Mouse (Mus musculus) layer of hippocampus, postnatal 36 days (tissue): ENCODE data around the gene Bcl10. TPM values are rescaled to one million over a fixed set of nuclear protein-coding genes. Genes with fewer than 3 reads are reported as not detected.
"Not testable (repeated sequence)": the region's sequence is repeated elsewhere in the genome, so short reads cannot be mapped to it uniquely, and the experiment has no call there.

Source experiments
- DNase-seq, 2 experiments: peaks; one replicate each; pipeline ENCODE4 v3.0.0; 2022
- total RNA-seq, 2 experiments: library from RNA; stranded (reverse); gene quantifications; 2 replicates each; pipeline ENCODE4 v1.2.3; 2021

The Bcl10 gene
- total RNA-seq, 2 experiments from 2014 or later, result 12.0 to 12.8 TPM

DNA sequence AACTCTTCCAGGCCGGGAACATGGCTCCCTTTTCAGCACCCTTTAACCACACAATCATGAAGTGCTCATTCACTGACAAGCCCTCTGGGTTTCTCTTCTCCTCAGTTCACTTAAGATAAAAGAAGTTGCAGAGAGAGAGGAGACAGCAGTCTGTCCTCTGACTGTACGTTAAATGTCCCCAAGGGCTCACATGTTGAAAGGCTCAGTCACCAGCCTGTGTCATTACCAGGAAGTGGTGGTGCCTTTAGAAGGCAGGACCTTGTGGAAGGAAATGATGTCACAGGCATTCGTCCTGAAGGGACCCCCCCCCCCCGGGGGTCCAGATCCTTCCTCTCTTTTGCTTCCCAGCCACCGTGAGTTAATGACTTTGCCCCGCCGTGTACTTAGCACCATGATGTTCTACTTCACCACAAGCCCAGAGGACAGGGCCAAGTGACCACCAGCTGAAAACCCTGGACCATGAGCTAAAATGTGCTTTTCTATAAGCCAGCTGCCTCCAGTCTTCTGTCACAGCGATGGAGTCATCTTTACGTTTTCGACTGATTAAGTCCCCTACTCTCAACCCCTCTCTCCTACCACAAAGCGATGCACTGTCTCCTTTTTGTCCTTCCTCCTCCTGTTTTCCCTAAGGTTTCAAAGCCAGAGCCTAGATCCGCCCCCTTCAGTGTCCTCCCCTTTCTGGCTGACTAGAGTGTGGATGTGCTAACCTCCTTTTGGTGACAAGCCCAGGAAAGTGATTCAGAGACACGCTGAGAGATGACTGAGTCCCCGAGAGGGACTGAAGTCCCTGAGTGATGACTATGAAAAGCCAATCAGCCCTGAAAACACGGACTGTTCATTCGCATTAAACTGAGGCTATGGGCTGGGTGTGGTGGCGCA is 28.9 kb downstream of the Bcl10 start:
- DNase-seq, result no peak

DNA sequence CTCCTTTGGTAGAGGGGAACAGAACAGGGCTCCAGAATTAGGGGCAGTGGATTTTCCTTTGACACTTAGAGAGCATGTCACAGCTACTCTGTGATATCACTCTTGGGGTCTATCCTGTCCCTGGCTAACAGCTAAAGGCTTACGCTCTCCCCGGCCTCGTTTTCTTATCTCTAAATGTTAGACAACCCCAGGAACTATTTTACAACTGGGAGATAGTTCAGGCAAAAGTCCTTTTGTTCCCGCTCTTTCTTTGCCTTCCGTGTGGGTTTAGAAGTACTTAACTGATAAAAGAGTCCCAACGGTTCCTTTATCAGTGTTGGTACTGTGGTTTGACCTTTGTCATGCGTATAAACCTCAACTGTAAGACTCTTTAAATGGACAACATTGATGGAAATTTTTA is 30.3 kb downstream of the Bcl10 start:
- no peak for DNase-seq

DNA sequence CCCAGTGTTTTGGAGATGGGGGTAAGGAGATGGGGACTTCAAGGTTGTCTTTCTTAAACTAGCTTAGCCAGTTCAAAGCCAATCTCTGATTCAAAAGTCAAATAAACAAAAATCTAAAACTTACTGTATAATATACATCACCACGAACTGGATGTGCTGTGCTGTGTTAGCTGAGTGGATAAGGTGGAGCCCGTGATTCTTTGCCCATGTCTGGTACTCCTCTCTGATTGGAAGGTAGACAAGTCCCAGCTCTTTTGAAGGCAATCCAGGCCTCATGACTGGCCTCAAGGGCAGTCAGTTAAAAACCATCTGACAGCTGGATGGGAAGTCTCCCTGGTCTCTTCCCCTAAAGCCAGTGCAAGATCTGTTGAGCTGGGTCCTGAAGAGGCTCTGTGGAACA is 30.8 kb downstream of the Bcl10 start:
- DNase-seq, result no peak

DNA sequence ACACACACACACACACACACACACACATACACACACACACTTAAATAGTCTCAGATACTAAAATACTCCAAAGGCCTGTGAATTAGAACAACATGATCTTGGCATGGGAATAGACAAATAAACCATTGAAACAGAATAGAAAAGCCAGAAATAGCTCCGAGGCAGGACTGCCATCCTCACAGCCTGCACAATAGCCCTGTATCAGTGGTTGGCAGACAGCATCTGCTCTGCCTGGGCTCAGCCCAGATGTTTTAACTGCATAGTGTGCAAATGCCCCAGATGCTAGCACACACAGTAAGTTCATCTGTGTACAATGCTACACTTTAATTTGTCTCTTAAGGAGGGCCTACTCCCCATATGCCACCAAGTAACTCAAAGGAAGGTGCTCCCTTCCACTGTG is 37.2 kb downstream of the Bcl10 start:
- DNase-seq, result peak; percentile 12 to 19

DNA sequence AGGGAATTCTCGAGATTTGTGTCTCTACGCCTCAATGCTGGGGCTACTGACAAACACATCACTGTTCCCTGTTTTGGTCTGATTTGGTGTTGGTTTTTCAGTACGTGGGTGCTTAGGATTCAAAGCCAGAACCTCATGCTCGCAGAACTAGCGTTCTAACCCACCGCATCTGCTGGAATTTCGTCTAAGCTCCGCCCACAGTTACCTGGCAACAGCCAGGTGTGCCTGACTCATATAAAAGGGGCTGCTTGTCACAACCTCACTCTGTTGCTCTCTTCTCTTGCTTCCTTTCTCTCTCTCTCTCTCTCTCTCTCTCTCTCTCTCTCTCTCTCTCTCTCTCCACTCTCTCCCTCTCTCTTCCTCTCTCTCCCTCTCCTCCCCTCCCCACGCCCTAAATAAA is 39.8 kb downstream of the Bcl10 start:
- DNase-seq, result no peak

DNA sequence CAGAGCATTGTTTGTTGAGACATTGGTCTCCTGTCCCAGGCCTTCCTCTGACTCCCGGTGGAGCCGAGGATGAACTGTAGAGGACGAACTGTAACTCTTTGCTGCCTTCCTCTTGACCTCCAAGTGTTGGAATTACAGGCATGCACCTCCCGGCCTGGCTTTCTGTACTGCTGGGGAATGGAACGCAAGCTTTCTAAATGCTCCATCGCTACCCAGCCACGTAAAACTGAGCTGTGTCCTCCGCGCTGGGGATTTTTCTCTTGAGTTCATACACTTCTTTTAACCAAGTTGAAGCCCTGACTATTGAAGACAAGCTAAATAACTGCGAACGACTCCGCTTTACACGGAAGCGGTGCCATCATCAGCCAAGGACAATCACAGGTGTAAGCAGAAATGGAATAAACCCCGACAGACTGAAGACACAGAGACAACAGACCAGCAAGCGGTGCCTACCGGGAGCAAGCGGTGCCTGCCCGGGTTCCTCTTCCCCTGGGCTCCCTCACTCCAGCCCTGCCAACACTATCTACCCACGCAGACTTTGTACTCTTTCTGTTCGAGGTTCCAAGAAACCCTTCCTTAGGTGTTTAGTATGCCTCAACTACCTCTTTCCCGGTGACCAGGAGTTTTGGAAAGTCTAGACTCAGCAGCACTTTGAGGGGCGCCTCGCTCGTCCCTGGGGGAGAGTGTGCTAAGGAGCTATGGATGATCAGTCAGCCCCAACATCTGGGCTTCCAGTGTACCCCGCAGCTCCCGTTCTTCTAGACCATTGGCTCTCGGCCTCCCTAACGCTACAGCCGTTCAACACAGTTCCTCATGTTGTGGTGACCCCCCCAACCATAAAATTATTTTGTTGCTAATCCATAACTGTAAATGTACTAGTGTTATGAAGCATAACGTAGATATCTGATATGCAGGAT is 40.8 kb downstream of the Bcl10 start:
- no peak for DNase-seq

DNA sequence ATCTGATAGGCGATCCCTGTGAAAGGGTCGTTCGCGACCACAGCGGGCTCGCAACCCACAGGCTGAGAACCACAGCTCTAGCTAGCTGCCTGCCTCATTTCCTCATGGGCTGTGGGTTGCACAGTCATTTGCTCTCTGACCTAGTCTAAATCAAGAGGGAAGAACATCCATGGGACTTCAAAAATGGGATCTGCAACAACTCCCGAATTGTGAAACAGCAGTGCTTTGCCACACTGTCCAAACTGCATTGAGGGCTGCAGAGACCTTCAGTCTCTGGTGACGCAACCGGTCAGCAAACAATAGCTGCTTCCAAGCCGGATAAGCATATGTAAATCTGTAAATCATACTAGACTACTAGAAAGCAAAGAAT is 41.4 kb downstream of the Bcl10 start:
- DNase-seq, result no peak

DNA sequence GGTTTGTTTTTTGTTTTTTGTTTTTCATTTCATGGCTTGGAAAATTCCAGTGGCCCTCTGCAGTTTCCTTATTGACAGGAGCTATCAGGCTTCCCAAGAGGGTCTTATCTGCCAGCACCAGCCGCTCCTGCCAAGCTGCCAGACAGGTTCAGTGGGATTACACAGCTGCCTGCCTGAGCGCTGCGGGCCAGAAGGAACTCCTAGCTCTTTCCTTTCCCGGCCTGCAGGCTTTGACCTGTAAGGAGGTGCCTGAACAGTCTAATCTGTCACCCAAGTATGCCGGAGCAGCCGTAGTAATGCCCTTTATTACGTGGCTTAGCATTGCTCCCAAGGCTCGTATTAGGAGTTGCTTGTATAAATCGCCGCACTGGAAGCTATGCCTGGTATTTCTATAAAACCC is 41.9 kb downstream of the Bcl10 start:
- no peak for DNase-seq

DNA sequence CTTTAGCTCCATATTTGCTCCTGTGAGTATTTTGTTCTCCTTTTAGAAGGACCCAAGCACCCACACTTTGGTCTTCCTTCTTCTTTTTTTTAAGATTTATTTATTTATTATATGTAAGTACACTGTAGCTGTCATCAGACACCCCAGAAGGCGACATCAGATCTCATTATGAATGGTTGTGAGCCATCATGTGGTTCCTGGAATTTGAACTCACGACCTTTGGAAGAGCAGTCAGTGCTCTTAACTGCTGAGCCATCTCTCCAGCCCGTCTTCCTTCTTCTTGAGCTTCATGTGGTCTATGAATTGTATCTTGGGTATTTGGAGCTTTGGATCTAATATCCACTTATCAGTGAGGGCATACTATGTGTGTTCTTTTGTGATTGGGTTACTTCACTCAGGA is 43.0 kb downstream of the Bcl10 start:
- not testable (repeated sequence) for DNase-seq

DNA sequence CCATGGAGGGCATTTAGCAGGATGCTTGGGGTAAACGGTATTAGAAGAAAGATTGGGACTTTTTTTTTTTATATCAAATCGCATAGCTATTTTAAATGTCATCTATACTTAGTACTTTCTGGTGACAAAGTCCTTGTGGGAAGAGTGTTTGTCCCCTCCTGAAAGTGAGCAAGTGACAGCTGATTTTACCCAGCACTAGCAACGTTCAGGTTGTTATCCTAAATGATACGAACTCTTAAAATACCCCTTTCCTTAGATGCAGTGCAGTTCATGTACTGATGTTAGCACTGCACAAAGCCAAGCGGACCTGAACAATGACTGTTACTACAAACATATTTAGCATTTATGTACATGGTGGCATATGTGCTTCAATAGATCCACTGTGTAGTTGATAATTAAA is 44.2 kb downstream of the Bcl10 start:
- DNase-seq, result no peak

DNA sequence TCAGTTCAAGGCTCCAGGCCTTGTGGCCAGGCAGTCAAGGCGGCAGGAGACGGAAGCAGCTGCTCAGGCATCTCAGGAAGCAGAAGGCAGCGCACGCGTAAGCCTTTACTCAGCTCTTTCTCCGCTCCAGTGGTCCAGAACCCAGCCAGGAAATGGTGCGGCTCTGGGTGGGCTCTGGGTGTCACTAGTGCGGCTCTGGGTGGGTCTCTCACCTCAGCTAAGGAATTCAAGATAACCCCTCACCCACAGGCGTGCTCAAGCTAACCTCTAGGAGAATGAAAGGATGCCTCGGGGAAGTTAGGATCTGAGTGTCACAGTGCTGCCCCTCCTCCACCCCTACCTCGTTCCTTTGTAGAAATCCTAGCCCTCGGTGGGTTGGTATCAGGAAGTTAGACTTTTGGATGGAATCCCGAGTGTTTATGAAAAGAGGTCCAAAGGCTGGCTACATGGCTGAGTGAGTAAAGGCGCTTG is 46.5 kb downstream of the Bcl10 start:
- no peak for DNase-seq

DNA sequence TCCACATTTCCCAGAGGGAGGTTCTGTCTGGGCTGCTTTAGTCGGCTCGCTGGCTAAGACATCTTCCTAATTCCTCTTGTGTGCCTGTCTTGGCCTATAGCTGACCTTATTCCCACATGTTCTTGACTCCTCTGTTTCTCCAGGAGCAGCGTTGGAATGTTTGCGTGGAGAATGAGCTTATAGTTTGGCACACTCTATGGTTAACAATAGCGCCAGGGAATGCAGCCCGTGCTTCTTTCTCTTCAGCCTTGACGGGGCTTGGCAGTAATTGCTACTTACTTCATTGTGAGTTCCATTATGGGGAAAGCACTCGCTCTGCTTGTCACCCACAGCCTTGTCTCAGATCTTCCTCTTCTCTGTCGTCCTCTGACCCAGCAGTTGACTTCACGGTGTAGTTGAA is 48.9 kb downstream of the Bcl10 start:
- DNase-seq, result no peak

DNA sequence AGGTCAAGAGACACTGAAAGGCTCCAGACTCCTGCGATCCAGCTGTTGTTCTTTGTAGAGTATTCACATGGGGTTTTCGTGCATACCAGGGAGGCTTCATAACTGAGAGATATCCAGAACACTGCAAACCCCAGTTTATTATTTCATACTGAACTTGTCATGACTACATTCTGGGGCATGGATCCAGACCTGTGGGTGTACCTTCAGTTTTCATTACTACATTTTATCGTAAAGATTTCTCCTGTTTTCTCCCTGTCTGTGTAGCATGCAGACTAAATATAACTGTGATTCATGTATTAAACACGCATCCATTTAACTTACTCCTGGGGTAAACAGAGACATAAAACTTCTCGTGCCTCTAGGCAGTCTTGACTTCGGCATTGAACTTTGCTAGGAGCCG is 52.4 kb downstream of the Bcl10 start:
- no peak for DNase-seq

Other genes with a start within 250 kb of the Bcl10 start
- 10 to 100 TPM; 53.1 to 56.2 TPM for gene Ddah1, start 164.1 kb upstream of the Bcl10 start, total RNA-seq
- 10 to 100 TPM; 43.9 to 44.7 TPM for gene 2410004B18Rik, start 15.2 kb downstream of the Bcl10 start, total RNA-seq
- 1 to 10 TPM; 3.6 to 4.0 TPM for gene Syde2, start 65.1 kb downstream of the Bcl10 start, total RNA-seq
- gene Wdr63, start 185.3 kb downstream of the Bcl10 start, total RNA-seq, result under 1 TPM; 0.60 to 0.99 TPM
- not detected for gene Mcoln3, start 194.6 kb downstream of the Bcl10 start, total RNA-seq
- gene Mcoln2, start 227.0 kb downstream of the Bcl10 start, total RNA-seq, result not detected